Mouse (Mus musculus): ENCODE data around the gene Arl8a. TPM values are rescaled to one million over a fixed set of nuclear protein-coding genes. Genes with fewer than 3 reads are reported as not detected.

The Arl8a gene
- total and polyA plus RNA-seq, 2 experiments from 2014 or later = 384 to 399 TPM

DNA sequence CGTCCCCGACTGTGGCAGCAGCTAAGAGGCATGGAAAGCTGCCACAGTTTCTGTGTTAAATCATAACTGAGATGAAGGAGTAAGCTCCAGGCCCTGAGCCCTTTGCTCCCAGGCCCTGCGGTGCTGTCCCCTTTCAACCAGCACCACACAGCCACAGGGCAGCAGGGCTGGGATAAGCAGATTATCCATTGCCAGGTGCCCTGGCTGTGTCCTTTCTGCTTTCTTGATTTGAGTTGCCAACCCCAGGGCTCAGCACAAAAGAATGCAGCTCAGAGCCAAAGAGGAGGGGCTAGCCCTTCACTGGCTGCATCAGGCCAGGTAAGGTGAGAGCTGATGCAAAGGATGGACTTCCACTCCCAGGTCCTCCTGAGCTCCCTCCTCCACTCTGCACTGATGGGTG lies 31.1 kb downstream of the Arl8a start:
- Histone ChIP-seq H3K27ac (ENCODE audit: low read depth, low read length) (no peak overlapping the region), H3K9me3 (ENCODE audit: low read length) (no peaks in the 10 kb centered on the region), H3K4me2 (ENCODE audit: low read depth, low read length, poor library complexity, severe bottlenecking) (no peak overlapping the region), H3K36me3 (ENCODE audit: insufficient read depth, low read length) (no peaks in the 10 kb centered on the region), H3K27me3 (ENCODE audit: insufficient read depth, low read length) (no peaks in the 10 kb centered on the region), H3K4me3 (ENCODE audit: low read depth, low read length) (no peak overlapping the region), H3K4me1 (ENCODE audit: insufficient read depth, low read length) (no peaks in the 10 kb centered on the region; the same call in 1 of the 2 replicates), H3K9ac (replicated peaks; ENCODE audit: low read length, poor library complexity, severe bottlenecking) (no peak overlapping the region)
- no peak for DNase-seq (ENCODE audit: low spot score)
- 78% methylated on average over 3 of the region's 3 CpGs for WGBS
- TF ChIP-seq CTCF (IDR thresholded peaks at IDR 0.05) = no peak
- ATAC-seq (ENCODE audit: low FRiP score) = no peak

DNA sequence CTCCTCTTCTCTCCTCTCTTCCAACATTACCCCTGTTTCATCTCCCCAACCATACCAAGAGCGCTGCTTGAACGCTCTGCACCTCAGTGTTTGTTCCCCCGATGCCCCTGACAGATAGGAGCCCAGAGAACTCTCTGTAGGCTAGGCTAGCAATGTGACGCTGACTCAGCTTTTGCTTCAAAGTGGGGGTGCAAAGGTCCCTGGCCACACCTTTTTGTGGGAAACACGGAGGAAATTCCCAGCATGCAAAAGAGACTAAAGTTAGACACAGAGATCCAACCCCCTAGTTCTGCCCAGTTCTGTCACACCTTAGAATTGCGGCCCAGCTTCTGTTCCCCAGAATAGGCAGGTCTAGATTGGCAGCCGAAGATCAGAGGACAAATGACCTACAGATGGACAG lies 32.2 kb downstream of the Arl8a start:
- DNase-seq (ENCODE audit: low spot score) = no peak
- H3K9ac ChIP-seq (replicated peaks; ENCODE audit: low read length, poor library complexity, severe bottlenecking) = no peak overlapping the region
- H3K4me3 ChIP-seq (ENCODE audit: low read depth, low read length) = no peak overlapping the region
- H3K9me3 ChIP-seq (ENCODE audit: low read length) = no peaks in the 10 kb centered on the region
- H3K27ac ChIP-seq (ENCODE audit: low read depth, low read length) = no peak overlapping the region
- H3K4me1 ChIP-seq (ENCODE audit: insufficient read depth, low read length) = no peaks in the 10 kb centered on the region; the same call in 1 of the 2 replicates
- 92% methylated on average over 7 of the region's 7 CpGs for WGBS
- no peak for ATAC-seq (ENCODE audit: low FRiP score)
- H3K4me2 ChIP-seq (ENCODE audit: low read depth, low read length, poor library complexity, severe bottlenecking) = no peak overlapping the region
- TF ChIP-seq CTCF (IDR thresholded peaks at IDR 0.05) = no peak
- no peaks in the 10 kb centered on the region for H3K27me3 ChIP-seq (ENCODE audit: insufficient read depth, low read length)
- no peaks in the 10 kb centered on the region for H3K36me3 ChIP-seq (ENCODE audit: insufficient read depth, low read length)

DNA sequence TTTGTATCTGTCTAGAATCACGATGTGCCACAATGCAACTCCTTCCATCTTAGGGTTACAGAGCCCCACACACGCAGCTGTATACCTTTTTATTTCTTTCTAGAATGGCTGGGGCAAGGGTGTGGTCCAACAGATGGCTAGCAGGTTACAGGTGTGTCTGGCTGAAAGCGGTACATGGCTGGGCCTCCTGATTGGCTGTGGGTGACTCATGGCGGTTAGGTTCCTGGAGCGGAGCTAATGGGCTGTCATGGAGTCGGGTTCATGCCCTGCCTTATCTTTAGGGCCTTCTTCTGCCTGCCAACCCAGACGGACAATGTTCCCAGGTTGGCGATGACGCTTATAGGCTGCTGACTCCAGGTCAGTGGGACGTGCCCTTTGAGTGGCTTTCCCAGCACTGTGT lies 34.2 kb downstream of the Arl8a start:
- no peak overlapping the region for H3K4me2 ChIP-seq (ENCODE audit: low read depth, low read length, poor library complexity, severe bottlenecking)
- H3K9me3 ChIP-seq (ENCODE audit: low read length) = no peaks in the 10 kb centered on the region
- H3K27me3 ChIP-seq (ENCODE audit: insufficient read depth, low read length) = no peaks in the 10 kb centered on the region
- 90% methylated on average over 10 of the region's 10 CpGs for WGBS
- no peaks in the 10 kb centered on the region; the same call in 1 of the 2 replicates for H3K4me1 ChIP-seq (ENCODE audit: insufficient read depth, low read length)
- H3K36me3 ChIP-seq (ENCODE audit: insufficient read depth, low read length) = no peaks in the 10 kb centered on the region
- no peak for TF ChIP-seq CTCF (IDR thresholded peaks at IDR 0.05)
- no peak for DNase-seq (ENCODE audit: low spot score)
- no peak overlapping the region for H3K9ac ChIP-seq (replicated peaks; ENCODE audit: low read length, poor library complexity, severe bottlenecking)
- H3K4me3 ChIP-seq (ENCODE audit: low read depth, low read length) = no peak overlapping the region
- no peak for ATAC-seq (ENCODE audit: low FRiP score)
- no peak overlapping the region for H3K27ac ChIP-seq (ENCODE audit: low read depth, low read length)

DNA sequence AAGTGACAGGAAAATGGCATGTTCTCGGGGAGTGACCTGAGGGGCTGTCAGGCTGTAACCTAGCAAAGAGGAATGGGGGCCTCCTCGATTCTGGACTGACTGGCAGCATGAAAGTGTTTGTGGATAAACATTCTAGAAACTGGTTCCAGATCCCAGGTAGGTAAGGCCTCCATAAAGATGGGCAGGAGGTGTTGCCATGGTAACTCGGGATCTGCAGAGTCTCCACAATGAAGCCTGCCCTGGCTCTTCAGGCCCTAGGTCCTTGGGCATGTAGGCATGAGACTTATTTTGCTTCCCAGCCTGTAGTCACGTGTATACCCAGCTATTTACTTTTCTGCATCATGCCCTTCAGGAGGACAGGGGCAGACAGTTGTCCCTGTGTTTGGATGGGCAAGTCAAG lies 34.7 kb downstream of the Arl8a start:
- H3K4me3 ChIP-seq (ENCODE audit: low read depth, low read length) = no peak overlapping the region
- TF ChIP-seq CTCF (IDR thresholded peaks at IDR 0.05) = no peak
- no peak overlapping the region for H3K4me2 ChIP-seq (ENCODE audit: low read depth, low read length, poor library complexity, severe bottlenecking)
- H3K36me3 ChIP-seq (ENCODE audit: insufficient read depth, low read length) = no peaks in the 10 kb centered on the region
- no peaks in the 10 kb centered on the region for H3K27me3 ChIP-seq (ENCODE audit: insufficient read depth, low read length)
- no peaks in the 10 kb centered on the region for H3K9me3 ChIP-seq (ENCODE audit: low read length)
- 74% methylated on average over 4 of the region's 4 CpGs for WGBS
- no peak overlapping the region for H3K9ac ChIP-seq (replicated peaks; ENCODE audit: low read length, poor library complexity, severe bottlenecking)
- no peak overlapping the region for H3K27ac ChIP-seq (ENCODE audit: low read depth, low read length)
- ATAC-seq (ENCODE audit: low FRiP score) (no peak), DNase-seq (ENCODE audit: low spot score) (peak; percentile 51)
- H3K4me1 ChIP-seq (ENCODE audit: insufficient read depth, low read length) = peaks cover 2% of the 10 kb centered on the region; the same call in 1 of the 2 replicates

DNA sequence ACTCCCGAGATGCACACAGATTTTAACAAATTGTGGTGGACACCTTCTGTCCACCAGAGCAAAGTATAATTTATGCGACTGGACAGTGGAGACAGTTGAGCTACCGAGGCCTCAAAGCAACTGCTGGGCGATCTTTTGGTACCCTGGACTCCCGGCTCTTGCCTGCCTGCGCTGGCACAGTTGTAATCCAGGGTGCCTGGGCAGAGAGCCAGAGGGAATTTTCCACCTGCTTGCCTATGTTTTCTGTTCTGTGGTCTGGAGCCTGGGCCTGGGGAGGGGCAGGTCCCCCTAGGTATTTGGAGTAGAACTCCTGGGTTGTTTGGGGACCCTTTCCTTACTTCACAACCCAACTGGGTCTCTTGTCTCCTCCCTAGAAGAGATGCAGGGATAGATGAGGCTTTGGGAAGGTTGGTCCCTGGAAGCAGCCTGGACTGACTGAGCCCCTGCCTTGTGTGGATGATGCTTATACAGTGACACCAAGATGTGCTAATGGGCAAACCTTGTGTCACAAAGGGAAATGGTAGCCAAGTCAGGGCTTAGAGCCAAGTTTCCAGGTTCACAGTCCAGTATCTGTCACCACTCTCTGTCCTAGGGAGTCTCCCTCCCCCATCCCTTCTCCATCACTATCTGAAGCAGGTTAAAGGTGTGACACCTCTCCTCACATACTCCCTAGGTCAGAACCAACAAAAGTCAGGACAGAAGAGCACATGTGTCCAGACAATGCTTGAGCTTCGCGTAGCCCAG lies 35.4 kb downstream of the Arl8a start:
- no peak overlapping the region for H3K4me3 ChIP-seq (ENCODE audit: low read depth, low read length)
- H3K9me3 ChIP-seq (ENCODE audit: low read length) = no peaks in the 10 kb centered on the region
- no peak overlapping the region for H3K27ac ChIP-seq (ENCODE audit: low read depth, low read length)
- ATAC-seq (ENCODE audit: low FRiP score) (no peak), DNase-seq (ENCODE audit: low spot score) (no peak)
- H3K27me3 ChIP-seq (ENCODE audit: insufficient read depth, low read length) = no peaks in the 10 kb centered on the region
- H3K4me1 ChIP-seq (ENCODE audit: insufficient read depth, low read length) = peaks cover 5% of the 10 kb centered on the region; the same call in 1 of the 2 replicates
- TF ChIP-seq CTCF (IDR thresholded peaks at IDR 0.05) = no peak
- 85% methylated on average over 8 of the region's 8 CpGs for WGBS
- no peak overlapping the region for H3K9ac ChIP-seq (replicated peaks; ENCODE audit: low read length, poor library complexity, severe bottlenecking)
- H3K36me3 ChIP-seq (ENCODE audit: insufficient read depth, low read length) = no peaks in the 10 kb centered on the region
- H3K4me2 ChIP-seq (ENCODE audit: low read depth, low read length, poor library complexity, severe bottlenecking) = no peak overlapping the region

- Histone ChIP-seq H3K4me3 (ENCODE audit: low read depth, low read length) (no peak overlapping the region), H3K4me2 (ENCODE audit: low read depth, low read length, poor library complexity, severe bottlenecking) (no peak overlapping the region), H3K9ac (replicated peaks; ENCODE audit: low read length, poor library complexity, severe bottlenecking) (no peak overlapping the region), H3K36me3 (ENCODE audit: insufficient read depth, low read length) (no peaks in the 10 kb centered on the region), H3K27me3 (ENCODE audit: insufficient read depth, low read length) (no peaks in the 10 kb centered on the region), H3K4me1 (ENCODE audit: insufficient read depth, low read length) (peaks cover 5% of the 10 kb centered on the region; the same call in 1 of the 2 replicates), H3K9me3 (ENCODE audit: low read length) (no peaks in the 10 kb centered on the region), H3K27ac (ENCODE audit: low read depth, low read length) (no peak overlapping the region)
- no peak for ATAC-seq (ENCODE audit: low FRiP score)
- 75% methylated on average over 3 of the region's 3 CpGs for WGBS
- no peak for DNase-seq (ENCODE audit: low spot score)
- TF ChIP-seq CTCF (IDR thresholded peaks at IDR 0.05) = no peak
These were observed 36.4 kb downstream of the Arl8a start for GRCm38 (mm10) chr1:135182975-135183374.

All from midbrain, postnatal 0 days (tissue).